Mouse (Mus musculus) liver, embryonic 14.5 days (tissue): Measurements from ENCODE around the gene Srbd1. TPM values are rescaled to one million over a fixed set of nuclear protein-coding genes. Genes with fewer than 3 reads are reported as not detected.

Source experiments
- ATAC-seq: fragments of 200-750 bp; cut with Nextera tagmentation; 2 replicates; pipeline ENCODE4 v1.8.0; 2017; ENCODE audit warnings: moderate number of reproducible peaks, mild to moderate bottlenecking, moderate library complexity; ENCODE audit not compliant: insufficient read depth
- DNase-seq, 3 experiments: peaks; one replicate each; pipeline ENCODE4 v3.0.0-alpha.2; 2012 to 2013; ENCODE audit warnings: low read depth in 3 of 3, low spot score in 3 of 3
- H3K27ac ChIP-seq: fragments of 300-500 bp; sonication (generic); 2 replicates; pipeline ENCODE4 v1.5.1; 2014; ENCODE audit warnings: moderate library complexity, mild to moderate bottlenecking, control low read depth, inconsistent platforms
- H3K27me3 ChIP-seq: fragments of 300-500 bp; sonication (generic); 2 replicates; pipeline ENCODE4 v1.6.1; 2014; ENCODE audit warnings: mild to moderate bottlenecking, low read length, moderate library complexity; ENCODE audit not compliant: control insufficient read depth, insufficient read depth
- H3K36me3 ChIP-seq: fragments of 300-500 bp; sonication (generic); replicated peaks from 2 replicates; pipeline ENCODE4 v1.6.1; 2014; ENCODE audit warnings: low read depth; ENCODE audit not compliant: control insufficient read depth, insufficient read depth
- H3K4me1 ChIP-seq, 2 experiments: fragments of 200-500 bp in 1 of 2; fragments of 300-500 bp in 1 of 2; sonication (generic) in 1 of 2; replicated peaks; 2 replicates each; pipeline ENCODE4 v1.6.1; 2012 to 2014; ENCODE audit warnings: antibody characterized with exemption in 1 of 2, inconsistent platforms in 1 of 2, low read length in 1 of 2; ENCODE audit not compliant: control insufficient read depth in 2 of 2, insufficient read depth in 2 of 2
- H3K4me2 ChIP-seq: fragments of 300-500 bp; sonication (generic); 2 replicates; pipeline ENCODE4 v1.6.1; 2014; ENCODE audit warnings: low read depth, mild to moderate bottlenecking, control low read depth, moderate library complexity
- H3K4me3 ChIP-seq, 2 experiments: fragments of 200-500 bp in 1 of 2; fragments of 300-500 bp in 1 of 2; sonication (generic) in 1 of 2; 2 replicates each; pipeline ENCODE4 v1.5.1; 2012 to 2014; ENCODE audit warnings: low read depth in 2 of 2, low read length in 2 of 2, mild to moderate bottlenecking in 2 of 2, control low read depth in 1 of 2, inconsistent platforms in 1 of 2, moderate library complexity in 1 of 2; ENCODE audit not compliant: insufficient read depth in 1 of 2
- H3K9ac ChIP-seq: fragments of 300-500 bp; sonication (generic); replicated peaks from 2 replicates; pipeline ENCODE4 v1.6.1; 2014; ENCODE audit warnings: mild to moderate bottlenecking, control low read depth, moderate library complexity
- H3K9me3 ChIP-seq: fragments of 300-500 bp; sonication (generic); 2 replicates; pipeline ENCODE4 v1.6.1; 2016; ENCODE audit warnings: low read length, mixed read lengths; ENCODE audit not compliant: control insufficient read depth
- CTCF ChIP-seq: IDR thresholded peaks from 2 replicates; pipeline ENCODE4 v1.5.1; 2016; ENCODE audit warnings: antibody characterized with exemption, low read depth, control low read depth
- EP300 ChIP-seq: IDR thresholded peaks from 2 replicates; pipeline ENCODE4 v1.6.1; 2016; ENCODE audit warnings: antibody characterized with exemption, low read depth
- WGBS: fragments of 180-500 bp; shearing (Covaris S2); extraction: QIAGEN DNeasy Blood & Tissue Kit; methylation state at CpG from one replicate; pipeline ENCODE4 v1.1.7; 2014; ENCODE audit not compliant: insufficient replicate concordance; 5-methylcytosine and 5-hydroxymethylcytosine counted together
- polyA plus RNA-seq, 2 experiments: library from polyadenylated mRNA; depleted of rRNA in 1 of 2; stranded (reverse) in 1 of 2; unstranded in 1 of 2; fragments of >200 nt; fragmentation: Nextera tagmentation in 1 of 2; extraction: Ambion mirVana in 1 of 2; gene quantifications; 2 replicates each; pipeline versions ENCODE4 v1.2.1 to v1.2.3; 2012 to 2014

Srbd1 gene
- polyA plus RNA-seq, 2 experiments, result 3.8 to 4.6 TPM

GRCm38 (mm10) chr17:85944726-85945125, 200.2 kb downstream of the Srbd1 start:
- WGBS, result 47% methylated on average over 4 of the region's 4 CpGs
- H3K27ac ChIP-seq, result no peak overlapping the region
- DNase-seq (no peak), ATAC-seq (no peak)
- no peak overlapping the region for H3K4me2 ChIP-seq
- H3K4me1 ChIP-seq, result no peaks in the 10 kb centered on the region
- no peaks in the 10 kb centered on the region for H3K36me3 ChIP-seq
- H3K9ac ChIP-seq, result no peak overlapping the region
- no peaks in the 10 kb centered on the region for H3K27me3 ChIP-seq
- H3K9me3 ChIP-seq, result no peaks in the 10 kb centered on the region
- H3K4me3 ChIP-seq, result no peak overlapping the region
- no peak for TF ChIP-seq CTCF
- no peak for TF ChIP-seq EP300

GRCm38 (mm10) chr17:85943994-85944640, 200.9 kb downstream of the Srbd1 start:
- Histone ChIP-seq H3K27ac (no peak overlapping the region), H3K9me3 (no peaks in the 10 kb centered on the region), H3K4me2 (no peak overlapping the region), H3K4me1 (no peaks in the 10 kb centered on the region), H3K36me3 (no peaks in the 10 kb centered on the region), H3K9ac (no peak overlapping the region), H3K4me3 (no peak overlapping the region), H3K27me3 (no peaks in the 10 kb centered on the region)
- DNase-seq, result no peak
- WGBS, result 57% methylated on average over 12 of the region's 12 CpGs
- no peak for TF ChIP-seq CTCF
- TF ChIP-seq EP300, result no peak
- ATAC-seq, result no peak

- Histone ChIP-seq H3K4me3 (no peak overlapping the region), H3K9me3 (no peaks in the 10 kb centered on the region)
- 62% methylated on average over 14 of the region's 14 CpGs for WGBS
Measured at GRCm38 (mm10) chr17:85943551-85943981, 201.4 kb downstream of the Srbd1 start.

GRCm38 (mm10) chr17:85943071-85943470, 201.9 kb downstream of the Srbd1 start:
- H3K4me2 ChIP-seq, result no peak overlapping the region
- no peak overlapping the region for H3K9ac ChIP-seq
- 76% methylated on average over 5 of the region's 5 CpGs for WGBS
- no peaks in the 10 kb centered on the region for H3K27me3 ChIP-seq
- no peak overlapping the region for H3K4me3 ChIP-seq
- DNase-seq (no peak), ATAC-seq (no peak)
- no peaks in the 10 kb centered on the region for H3K4me1 ChIP-seq
- TF ChIP-seq EP300, result no peak
- TF ChIP-seq CTCF, result no peak
- no peak overlapping the region for H3K27ac ChIP-seq
- H3K36me3 ChIP-seq, result no peaks in the 10 kb centered on the region
- H3K9me3 ChIP-seq, result no peaks in the 10 kb centered on the region

More at GRCm38 (mm10) chr17:85943551-85943981, 201.4 kb downstream of the Srbd1 start:
- Histone ChIP-seq H3K27me3 (no peaks in the 10 kb centered on the region), H3K9ac (no peak overlapping the region), H3K27ac (no peak overlapping the region), H3K36me3 (no peaks in the 10 kb centered on the region), H3K4me1 (no peaks in the 10 kb centered on the region), H3K4me2 (no peak overlapping the region)
- ATAC-seq (no peak), DNase-seq (no peak)
- TF ChIP-seq EP300 (no peak), CTCF (no peak)

GRCm38 (mm10) chr17:85942123-85942522, 202.9 kb downstream of the Srbd1 start:
- Histone ChIP-seq H3K4me1 (no peaks in the 10 kb centered on the region), H3K36me3 (no peaks in the 10 kb centered on the region), H3K9me3 (no peaks in the 10 kb centered on the region), H3K27me3 (no peaks in the 10 kb centered on the region), H3K4me2 (no peak overlapping the region), H3K9ac (no peak overlapping the region), H3K4me3 (no peak overlapping the region), H3K27ac (no peak overlapping the region)
- DNase-seq (no peak), ATAC-seq (no peak)
- WGBS, result 69% methylated on average over 5 of the region's 5 CpGs
- TF ChIP-seq CTCF (no peak), EP300 (no peak)
